Mouse (Mus musculus) heart, embryonic 10.5 days (tissue): ENCODE measurements around the gene Il34. TPM values are rescaled to one million over a fixed set of nuclear protein-coding genes. Genes with fewer than 3 reads are reported as not detected.
"Not testable (repeated sequence)": the region's sequence is repeated elsewhere in the genome, so short reads cannot be mapped to it uniquely, and the experiment has no call there.

ENCODE experiments used
- DNase-seq: peaks from one replicate; pipeline ENCODE4 v3.0.0-alpha.2; 2017; ENCODE audit warnings: low spot score
- H3K27ac ChIP-seq: fragments of 300-500 bp; sonication (generic); 2 replicates; pipeline ENCODE4 v1.5.1; 2016; ENCODE audit warnings: mild to moderate bottlenecking
- H3K27me3 ChIP-seq: fragments of 300-500 bp; sonication (generic); 2 replicates; pipeline ENCODE4 v1.6.1; 2016; ENCODE audit warnings: mild to moderate bottlenecking; ENCODE audit not compliant: poor library complexity, insufficient read depth, severe bottlenecking
- H3K36me3 ChIP-seq: fragments of 300-500 bp; sonication (generic); 2 replicates; pipeline ENCODE4 v1.6.1; 2016; ENCODE audit warnings: mild to moderate bottlenecking, moderate library complexity
- H3K4me1 ChIP-seq: fragments of 300-500 bp; sonication (generic); 2 replicates; pipeline ENCODE4 v1.6.1; 2016; ENCODE audit warnings: mild to moderate bottlenecking
- H3K4me3 ChIP-seq: fragments of 300-500 bp; sonication (generic); 2 replicates; pipeline ENCODE4 v1.5.1; 2016; ENCODE audit warnings: mild to moderate bottlenecking, moderate library complexity
- H3K9me3 ChIP-seq: fragments of 300-500 bp; sonication (generic); 2 replicates; pipeline ENCODE4 v1.6.1; 2016; ENCODE audit warnings: mild to moderate bottlenecking, moderate library complexity
- WGBS: fragments of 180-500 bp; shearing (Covaris S2); methylation state at CpG from one replicate; pipeline ENCODE4 v1.1.7; 2016; 5-methylcytosine and 5-hydroxymethylcytosine counted together
- polyA plus RNA-seq: library from polyadenylated mRNA; unstranded; fragments of >200 nt; fragmentation: Nextera tagmentation; extraction: Ambion mirVana; gene quantifications from 2 replicates; pipeline ENCODE4 v1.2.1, GENCODE M21; 2016

The Il34 gene
- polyA plus RNA-seq, 1 experiment from 2014 or later: not detected

GRCm38 (mm10) chr8:110787411-110787954, 18.2 kb downstream of the Il34 start:
- no peak for DNase-seq
- Histone ChIP-seq H3K4me3 (no peak overlapping the region), H3K27ac (no peak overlapping the region), H3K36me3 (no peaks in the 10 kb centered on the region), H3K9me3 (no peaks in the 10 kb centered on the region), H3K4me1 (peaks cover 5% of the 10 kb centered on the region; the same call in 1 of the 2 replicates), H3K27me3 (no peaks in the 10 kb centered on the region)
- WGBS: 86% methylated on average over 9 of the region's 9 CpGs

GRCm38 (mm10) chr8:110786934-110787333, 18.8 kb downstream of the Il34 start:
- Histone ChIP-seq H3K9me3 (no peaks in the 10 kb centered on the region), H3K27me3 (no peaks in the 10 kb centered on the region), H3K27ac (no peak overlapping the region), H3K36me3 (no peaks in the 10 kb centered on the region), H3K4me3 (no peak overlapping the region), H3K4me1 (peaks cover 5% of the 10 kb centered on the region; the same call in 1 of the 2 replicates)
- 74% methylated on average over 8 of the region's 8 CpGs for WGBS
- no peak for DNase-seq

- not testable (repeated sequence) for H3K36me3 ChIP-seq, H3K27me3 ChIP-seq, DNase-seq, H3K4me3 ChIP-seq, H3K27ac ChIP-seq, H3K9me3 ChIP-seq, H3K4me1 ChIP-seq
- 68% methylated on average over 7 of the region's 7 CpGs for WGBS
Observed at GRCm38 (mm10) chr8:110786501-110786900, 19.2 kb downstream of the Il34 start.

GRCm38 (mm10) chr8:110785366-110785765, 20.4 kb downstream of the Il34 start:
- no peaks in the 10 kb centered on the region for H3K9me3 ChIP-seq
- no peak overlapping the region for H3K27ac ChIP-seq
- peaks cover 5% of the 10 kb centered on the region; the same call in 1 of the 2 replicates for H3K4me1 ChIP-seq
- no peak for DNase-seq
- H3K4me3 ChIP-seq: no peak overlapping the region
- no peaks in the 10 kb centered on the region for H3K27me3 ChIP-seq
- no peaks in the 10 kb centered on the region for H3K36me3 ChIP-seq
- WGBS: 62% methylated on average over 2 of the region's 2 CpGs

GRCm38 (mm10) chr8:110779924-110780718, 25.6 kb downstream of the Il34 start:
- no peaks in the 10 kb centered on the region for H3K9me3 ChIP-seq
- H3K36me3 ChIP-seq: no peaks in the 10 kb centered on the region
- H3K4me3 ChIP-seq: no peak overlapping the region
- no peak for DNase-seq
- 81% methylated on average over 13 of the region's 13 CpGs for WGBS
- H3K27ac ChIP-seq: no peak overlapping the region
- no peaks in the 10 kb centered on the region for H3K27me3 ChIP-seq
- H3K4me1 ChIP-seq: no peaks in the 10 kb centered on the region

GRCm38 (mm10) chr8:110776335-110776734, 29.4 kb downstream of the Il34 start:
- Histone ChIP-seq H3K27me3 (no peaks in the 10 kb centered on the region), H3K27ac (no peak overlapping the region), H3K36me3 (no peaks in the 10 kb centered on the region), H3K9me3 (no peaks in the 10 kb centered on the region), H3K4me1 (no peaks in the 10 kb centered on the region), H3K4me3 (no peak overlapping the region)
- DNase-seq: no peak
- WGBS: 96% methylated on average over 3 of the region's 3 CpGs

- Histone ChIP-seq H3K4me3 (no peak overlapping the region), H3K4me1 (no peaks in the 10 kb centered on the region), H3K36me3 (no peaks in the 10 kb centered on the region), H3K9me3 (no peaks in the 10 kb centered on the region), H3K27ac (no peak overlapping the region), H3K27me3 (no peaks in the 10 kb centered on the region)
- no peak for DNase-seq
- 86% methylated on average over 3 of the region's 3 CpGs for WGBS
Observed at GRCm38 (mm10) chr8:110775721-110776120, 30.0 kb downstream of the Il34 start.

- no peaks in the 10 kb centered on the region for H3K27me3 ChIP-seq
- WGBS: 73% methylated on average over 8 of the region's 8 CpGs
- H3K4me1 ChIP-seq: no peaks in the 10 kb centered on the region
- no peaks in the 10 kb centered on the region for H3K9me3 ChIP-seq
- no peak for DNase-seq
- no peaks in the 10 kb centered on the region for H3K36me3 ChIP-seq
- no peak overlapping the region for H3K27ac ChIP-seq
- no peak overlapping the region for H3K4me3 ChIP-seq
Observed at GRCm38 (mm10) chr8:110775316-110775715, 30.4 kb downstream of the Il34 start.

GRCm38 (mm10) chr8:110774725-110775124, 31.0 kb downstream of the Il34 start:
- no peak overlapping the region for H3K27ac ChIP-seq
- 88% methylated on average over 6 of the region's 6 CpGs for WGBS
- no peak for DNase-seq

GRCm38 (mm10) chr8:110774047-110774446, 31.7 kb downstream of the Il34 start:
- H3K4me3 ChIP-seq: no peak overlapping the region
- no peaks in the 10 kb centered on the region for H3K36me3 ChIP-seq
- H3K9me3 ChIP-seq: no peaks in the 10 kb centered on the region
- no peaks in the 10 kb centered on the region for H3K27me3 ChIP-seq
- DNase-seq: no peak
- H3K27ac ChIP-seq: no peak overlapping the region
- 73% methylated on average over 3 of the region's 3 CpGs for WGBS
- no peaks in the 10 kb centered on the region for H3K4me1 ChIP-seq

More at GRCm38 (mm10) chr8:110774725-110775124, 31.0 kb downstream of the Il34 start:
- H3K36me3 ChIP-seq: no peaks in the 10 kb centered on the region
- no peaks in the 10 kb centered on the region for H3K9me3 ChIP-seq
- H3K4me1 ChIP-seq: no peaks in the 10 kb centered on the region
- H3K27me3 ChIP-seq: no peaks in the 10 kb centered on the region
- H3K4me3 ChIP-seq: no peak overlapping the region

GRCm38 (mm10) chr8:110772452-110772851, 33.3 kb downstream of the Il34 start:
- no peak overlapping the region for H3K4me3 ChIP-seq
- no peaks in the 10 kb centered on the region for H3K36me3 ChIP-seq
- H3K27ac ChIP-seq: no peak overlapping the region
- no peaks in the 10 kb centered on the region for H3K9me3 ChIP-seq
- no peaks in the 10 kb centered on the region for H3K27me3 ChIP-seq
- 79% methylated on average over 7 of the region's 7 CpGs for WGBS
- no peaks in the 10 kb centered on the region for H3K4me1 ChIP-seq
- DNase-seq: no peak

- WGBS: 84% methylated on average over 6 of the region's 6 CpGs
- Histone ChIP-seq H3K9me3 (no peaks in the 10 kb centered on the region), H3K27ac (no peak overlapping the region), H3K36me3 (no peaks in the 10 kb centered on the region), H3K4me1 (no peaks in the 10 kb centered on the region), H3K4me3 (no peak overlapping the region), H3K27me3 (no peaks in the 10 kb centered on the region)
- no peak for DNase-seq
Observed at GRCm38 (mm10) chr8:110767261-110767660, 38.5 kb downstream of the Il34 start.

- H3K9me3 ChIP-seq: no peaks in the 10 kb centered on the region
- no peak overlapping the region for H3K4me3 ChIP-seq
- no peaks in the 10 kb centered on the region for H3K27me3 ChIP-seq
- H3K27ac ChIP-seq: no peak overlapping the region
- WGBS: 78% methylated on average over 3 of the region's 3 CpGs
- no peak for DNase-seq
- H3K36me3 ChIP-seq: no peaks in the 10 kb centered on the region
- H3K4me1 ChIP-seq: peaks cover 10% of the 10 kb centered on the region; the same call in 1 of the 2 replicates
Observed at GRCm38 (mm10) chr8:110764671-110765070, 41.1 kb downstream of the Il34 start.
